Mouse (Mus musculus) forebrain, embryonic 12.5 days (tissue): Measurements from ENCODE around the gene Crcp. TPM values are rescaled to one million over a fixed set of nuclear protein-coding genes. Genes with fewer than 3 reads are reported as not detected.

Experiments used
- ATAC-seq: fragments of 200-750 bp; cut with Nextera tagmentation; 2 replicates; pipeline ENCODE4 v1.8.0; 2017; ENCODE audit warnings: moderate TSS enrichment; ENCODE audit not compliant: low FRiP score
- H3K27ac ChIP-seq: fragments of 300-500 bp; sonication (generic); 2 replicates; pipeline ENCODE4 v1.5.1; 2016; ENCODE audit warnings: mild to moderate bottlenecking
- H3K27me3 ChIP-seq: fragments of 300-500 bp; sonication (generic); 2 replicates; pipeline ENCODE4 v1.6.1; 2016; ENCODE audit warnings: mild to moderate bottlenecking
- H3K36me3 ChIP-seq: fragments of 300-500 bp; sonication (generic); replicated peaks from 2 replicates; pipeline ENCODE4 v1.6.1; 2016; ENCODE audit warnings: mild to moderate bottlenecking
- H3K4me1 ChIP-seq: fragments of 300-500 bp; sonication (generic); 2 replicates; pipeline ENCODE4 v1.6.1; 2016
- H3K4me2 ChIP-seq: fragments of 300-500 bp; sonication (generic); 2 replicates; pipeline ENCODE4 v1.6.1; 2016; ENCODE audit warnings: mild to moderate bottlenecking, moderate library complexity
- H3K4me3 ChIP-seq: fragments of 300-500 bp; sonication (generic); replicated peaks from 2 replicates; pipeline ENCODE4 v1.5.1; 2016; ENCODE audit warnings: mild to moderate bottlenecking
- H3K9ac ChIP-seq: fragments of 300-500 bp; sonication (generic); 2 replicates; pipeline ENCODE4 v1.6.1; 2016; ENCODE audit warnings: mild to moderate bottlenecking
- H3K9me3 ChIP-seq: fragments of 300-500 bp; sonication (generic); 2 replicates; pipeline ENCODE4 v1.6.1; 2016
- WGBS: fragments of 180-500 bp; shearing (Covaris S2); methylation state at CpG from one replicate; pipeline ENCODE4 v1.1.7; 2016; 5-methylcytosine and 5-hydroxymethylcytosine counted together
- polyA plus RNA-seq: library from polyadenylated mRNA; unstranded; fragments of >200 nt; fragmentation: Nextera tagmentation; extraction: Ambion mirVana; gene quantifications from 2 replicates; pipeline ENCODE4 v1.2.1, GENCODE M21; 2016

Gene Crcp
- polyA plus RNA-seq, 1 experiment from 2014 or later: 54.0 TPM

DNA sequence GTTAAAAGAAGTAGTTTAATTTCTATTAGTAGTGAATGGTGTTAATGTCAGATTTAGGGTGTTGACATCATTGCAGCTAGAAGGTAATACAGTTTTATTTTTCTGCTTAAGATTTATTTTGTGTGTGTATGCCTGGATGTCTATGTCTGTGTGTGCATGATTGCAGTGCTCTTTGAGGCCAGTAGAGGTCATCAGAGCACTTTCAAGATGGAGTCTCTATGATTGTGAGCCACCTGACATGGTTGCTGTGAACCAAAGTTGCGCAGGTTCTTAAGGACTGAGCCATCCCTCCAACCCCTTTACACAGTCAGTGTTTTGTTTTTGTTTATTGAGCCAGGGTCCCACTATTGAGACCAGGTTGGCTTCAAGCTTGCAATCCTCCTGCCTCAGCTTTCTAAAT lies 36.5 kb downstream of the Crcp start:
- 90% methylated on average over 1 of the region's 1 CpGs for WGBS
- H3K36me3 ChIP-seq: peaks cover 7% of the 10 kb centered on the region; the same call in 1 of the 2 replicates
- ATAC-seq: no peak
- no peaks in the 10 kb centered on the region for H3K4me1 ChIP-seq
- H3K27me3 ChIP-seq: no peaks in the 10 kb centered on the region
- H3K27ac ChIP-seq: no peak overlapping the region
- no peak overlapping the region for H3K4me3 ChIP-seq
- no peak overlapping the region for H3K4me2 ChIP-seq
- no peaks in the 10 kb centered on the region for H3K9me3 ChIP-seq
- no peak overlapping the region for H3K9ac ChIP-seq

- no peaks in the 10 kb centered on the region for H3K4me1 ChIP-seq
- no peak overlapping the region for H3K4me2 ChIP-seq
- H3K27me3 ChIP-seq: no peaks in the 10 kb centered on the region
- WGBS: 75% methylated on average over 3 of the region's 3 CpGs
- no peak overlapping the region for H3K27ac ChIP-seq
- H3K9me3 ChIP-seq: no peaks in the 10 kb centered on the region
- H3K36me3 ChIP-seq: no peaks in the 10 kb centered on the region
- no peak overlapping the region for H3K9ac ChIP-seq
- H3K4me3 ChIP-seq: no peak overlapping the region
- no peak for ATAC-seq
Measured at GRCm38 (mm10) chr5:130067841-130068264, 38.8 kb downstream of the Crcp start.

GRCm38 (mm10) chr5:130073026-130073425 lies 43.9 kb downstream of the Crcp start, which contains the start of gene Tpst1:
Gene Tpst1 (plus strand): TSS chr5:130073326.
- Histone ChIP-seq H3K9ac (no peak within 1 kb of the TSS), H3K27ac (no peak within 1 kb of the TSS), H3K4me3 (no peak within 1 kb of the TSS), H3K9me3 (no peaks in the 10 kb centered on the region), H3K4me2 (no peak within 1 kb of the TSS), H3K4me1 (no peaks in the 10 kb centered on the region), H3K36me3 (no peaks in the 10 kb centered on the region), H3K27me3 (no peaks in the 10 kb centered on the region)
- no peak for ATAC-seq
- 94% methylated on average over 6 of the region's 6 CpGs for WGBS

- no peaks in the 10 kb centered on the region for H3K27me3 ChIP-seq
- 78% methylated on average over 6 of the region's 6 CpGs for WGBS
- H3K4me3 ChIP-seq: no peak overlapping the region
- no peaks in the 10 kb centered on the region for H3K36me3 ChIP-seq
- no peak overlapping the region for H3K4me2 ChIP-seq
- ATAC-seq: no peak
- peaks cover 5% of the 10 kb centered on the region; the same call in 1 of the 2 replicates for H3K4me1 ChIP-seq
- H3K9me3 ChIP-seq: no peaks in the 10 kb centered on the region
- no peak overlapping the region for H3K27ac ChIP-seq
- no peak overlapping the region for H3K9ac ChIP-seq
Measured at GRCm38 (mm10) chr5:130074491-130074890, 45.4 kb downstream of the Crcp start.

DNA sequence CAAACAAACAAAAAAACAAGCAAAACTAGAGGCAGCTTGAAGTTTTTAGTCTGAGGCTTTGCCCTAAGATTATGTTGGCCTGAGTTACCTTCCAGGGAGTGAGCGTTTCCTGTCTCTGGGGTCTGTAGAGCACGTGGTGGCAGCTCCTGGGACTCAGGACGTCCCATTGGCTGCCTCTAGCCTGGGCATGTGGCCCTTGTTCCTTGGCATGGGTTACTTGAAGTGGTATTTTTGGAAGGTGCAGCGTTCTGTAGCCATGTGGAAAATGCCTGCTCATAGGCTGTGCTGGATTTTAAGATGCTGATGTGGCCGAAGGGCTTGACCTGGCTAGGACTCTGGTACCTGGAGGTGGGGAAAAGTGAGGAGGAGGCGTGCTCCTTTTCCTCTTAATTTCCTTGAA lies 47.3 kb downstream of the Crcp start:
- no peaks in the 10 kb centered on the region for H3K9me3 ChIP-seq
- 69% methylated on average over 6 of the region's 6 CpGs for WGBS
- H3K27me3 ChIP-seq: no peaks in the 10 kb centered on the region
- peaks cover 5% of the 10 kb centered on the region for H3K36me3 ChIP-seq
- H3K9ac ChIP-seq: no peak overlapping the region
- peaks cover 9% of the 10 kb centered on the region; the same call in 1 of the 2 replicates for H3K4me1 ChIP-seq
- no peak for ATAC-seq
- no peak overlapping the region for H3K4me3 ChIP-seq
- H3K27ac ChIP-seq: no peak overlapping the region
- H3K4me2 ChIP-seq: no peak overlapping the region

- no peak overlapping the region for H3K9ac ChIP-seq
- no peak overlapping the region for H3K27ac ChIP-seq
- H3K9me3 ChIP-seq: no peaks in the 10 kb centered on the region
- H3K4me1 ChIP-seq: peaks cover 9% of the 10 kb centered on the region; the same call in 1 of the 2 replicates
- peaks cover 11% of the 10 kb centered on the region for H3K36me3 ChIP-seq
- no peak overlapping the region for H3K4me2 ChIP-seq
- no peak overlapping the region for H3K4me3 ChIP-seq
- ATAC-seq: no peak
- 81% methylated on average over 9 of the region's 9 CpGs for WGBS
- no peaks in the 10 kb centered on the region for H3K27me3 ChIP-seq
Measured at GRCm38 (mm10) chr5:130078096-130078833, 49.2 kb downstream of the Crcp start.

- ATAC-seq: peak; percentile 45
- WGBS: 47% methylated on average over 6 of the region's 6 CpGs
- peak overlapping the region; percentile 78 for H3K4me3 ChIP-seq
- no peaks in the 10 kb centered on the region for H3K27me3 ChIP-seq
- H3K9me3 ChIP-seq: no peaks in the 10 kb centered on the region
- peak overlapping the region; percentile 43; the same call in 1 of the 2 replicates for H3K27ac ChIP-seq
- peaks cover 11% of the 10 kb centered on the region for H3K36me3 ChIP-seq
- H3K4me2 ChIP-seq: peak overlapping the region; percentile 68
- H3K4me1 ChIP-seq: peaks cover 9% of the 10 kb centered on the region; the same call in 1 of the 2 replicates
- H3K9ac ChIP-seq: peak overlapping the region; percentile 36
Measured at GRCm38 (mm10) chr5:130078834-130079156, 49.7 kb downstream of the Crcp start.

DNA sequence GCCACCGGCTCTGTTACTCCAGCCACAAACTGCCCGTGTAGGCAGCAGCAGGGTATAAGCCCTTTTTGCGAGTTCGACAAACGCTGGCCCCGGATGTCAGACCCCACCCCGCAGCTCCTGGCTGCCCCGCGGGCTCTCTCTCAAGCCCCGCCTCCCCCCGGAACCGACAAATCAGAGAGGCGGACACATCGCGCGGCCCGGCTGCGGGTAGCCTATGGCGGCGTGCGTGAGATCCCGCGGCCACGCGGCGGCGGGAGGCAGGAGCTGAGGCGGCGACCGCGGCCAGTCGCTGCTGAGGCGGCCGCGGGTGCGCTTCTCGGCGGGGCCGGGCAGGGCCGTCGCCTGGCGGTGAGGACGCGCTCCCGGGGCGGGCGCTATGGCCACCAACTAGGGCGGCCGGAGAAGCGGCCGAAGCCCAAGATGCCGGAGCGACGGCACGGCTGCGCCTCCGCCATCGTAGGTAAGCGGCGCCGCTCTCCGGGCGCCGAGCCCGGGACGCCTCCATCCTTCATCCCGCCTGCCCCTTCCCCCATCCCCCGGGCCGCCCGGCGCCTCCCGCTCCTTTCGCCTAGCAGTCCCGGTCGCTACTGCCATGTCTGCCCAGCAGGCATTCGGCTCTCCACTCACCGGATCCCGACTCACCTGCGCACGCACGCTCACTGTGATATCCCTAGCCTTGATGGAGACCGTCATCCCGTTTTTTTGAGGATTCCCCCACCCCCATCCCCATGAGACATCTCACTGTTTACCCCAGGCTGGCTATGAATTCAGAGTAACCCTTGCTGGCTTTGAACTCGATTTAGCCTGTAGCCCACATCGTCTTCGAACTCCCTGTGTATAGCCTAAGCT lies 50.3 kb downstream of the Crcp start:
- WGBS: 1% methylated on average over 69 of the region's 86 CpGs
- peak overlapping the region; percentile 78 for H3K4me3 ChIP-seq
- peak overlapping the region; percentile 85 for H3K9ac ChIP-seq
- H3K4me1 ChIP-seq: peaks cover 9% of the 10 kb centered on the region; the same call in 1 of the 2 replicates
- peak overlapping the region; percentile 68 for H3K4me2 ChIP-seq
- peak; percentile 99 for ATAC-seq
- no peaks in the 10 kb centered on the region for H3K27me3 ChIP-seq
- no peaks in the 10 kb centered on the region for H3K9me3 ChIP-seq
- H3K27ac ChIP-seq: peak overlapping the region; percentile 84
- peaks cover 11% of the 10 kb centered on the region for H3K36me3 ChIP-seq

DNA sequence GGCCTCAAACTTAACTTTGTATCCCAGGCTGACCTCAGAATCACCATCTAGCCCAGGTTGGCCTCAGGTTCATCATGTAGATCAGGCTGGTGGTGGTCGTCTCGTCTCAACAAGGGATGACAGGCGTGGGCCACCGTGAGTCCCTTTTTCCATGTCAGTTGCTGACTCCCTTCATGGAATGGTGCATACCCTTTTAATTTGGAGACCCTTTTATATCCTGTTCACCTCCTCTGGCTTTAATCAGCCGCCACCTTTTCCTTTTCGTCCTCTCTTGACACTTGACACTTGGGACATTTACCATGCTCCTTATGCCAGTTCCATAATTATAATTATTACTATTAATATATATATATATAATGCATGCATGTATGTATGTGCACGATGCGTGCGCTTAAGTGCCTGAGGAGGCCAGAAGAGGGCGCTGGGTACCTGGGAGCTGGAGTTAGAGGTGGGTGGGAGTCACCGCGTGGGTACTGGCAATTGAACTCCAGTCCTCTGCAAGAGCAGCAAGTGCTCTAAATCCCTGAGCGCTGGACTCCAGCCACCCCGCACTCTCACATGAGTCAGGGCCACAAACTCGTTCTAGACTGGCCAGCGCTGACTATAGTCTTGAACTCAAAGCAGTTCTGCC lies 51.1 kb downstream of the Crcp start:
- Histone ChIP-seq H3K4me1 (peaks cover 9% of the 10 kb centered on the region; the same call in 1 of the 2 replicates), H3K4me2 (peak overlapping the region; percentile 68), H3K27ac (no peak overlapping the region), H3K9me3 (no peaks in the 10 kb centered on the region), H3K36me3 (peaks cover 11% of the 10 kb centered on the region), H3K4me3 (peak overlapping the region; percentile 78), H3K27me3 (no peaks in the 10 kb centered on the region), H3K9ac (peak overlapping the region; percentile 85)
- 72% methylated on average over 16 of the region's 16 CpGs for WGBS
- 0 out of 2 replicates have a peak, but pooled peaks have one; percentile 5 for ATAC-seq

DNA sequence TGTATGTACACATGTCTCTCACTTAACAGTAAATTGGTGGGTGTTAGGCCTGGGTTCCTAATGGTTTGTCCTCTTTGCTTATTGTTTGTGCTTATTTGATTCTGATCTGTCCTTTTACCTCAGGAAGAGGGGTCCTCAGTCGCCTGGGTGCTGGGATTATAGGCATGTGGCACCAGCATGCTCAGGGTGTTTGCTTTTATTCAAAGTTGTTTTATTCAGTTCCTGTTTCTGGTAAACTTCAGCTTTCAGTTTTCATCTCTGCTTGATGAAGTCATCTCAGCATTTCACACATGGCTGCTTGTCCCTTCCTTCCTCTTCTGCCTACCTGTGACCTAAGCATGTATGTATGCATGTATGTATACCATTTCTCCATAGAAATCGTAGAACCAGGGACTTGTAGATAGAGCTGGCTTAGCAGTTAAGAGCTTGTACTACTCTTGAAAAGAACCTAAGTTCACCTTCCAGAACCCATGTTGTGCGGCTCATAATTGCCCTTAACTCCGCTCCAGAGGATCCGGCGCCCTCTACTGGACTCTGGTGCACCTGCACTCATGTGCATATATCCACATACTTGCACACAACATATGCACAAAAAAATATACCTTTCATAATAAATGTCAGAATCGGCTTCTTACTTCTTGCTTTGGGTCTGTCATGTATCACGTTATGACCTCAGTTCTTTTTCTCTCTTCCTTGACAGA lies 52.2 kb downstream of the Crcp start:
- Histone ChIP-seq H3K4me1 (peaks cover 9% of the 10 kb centered on the region; the same call in 1 of the 2 replicates), H3K4me2 (no peak overlapping the region), H3K36me3 (peaks cover 14% of the 10 kb centered on the region), H3K27me3 (no peaks in the 10 kb centered on the region), H3K27ac (no peak overlapping the region), H3K9me3 (no peaks in the 10 kb centered on the region), H3K4me3 (no peak overlapping the region), H3K9ac (no peak overlapping the region)
- ATAC-seq: no peak
- 97% methylated on average over 8 of the region's 8 CpGs for WGBS

DNA sequence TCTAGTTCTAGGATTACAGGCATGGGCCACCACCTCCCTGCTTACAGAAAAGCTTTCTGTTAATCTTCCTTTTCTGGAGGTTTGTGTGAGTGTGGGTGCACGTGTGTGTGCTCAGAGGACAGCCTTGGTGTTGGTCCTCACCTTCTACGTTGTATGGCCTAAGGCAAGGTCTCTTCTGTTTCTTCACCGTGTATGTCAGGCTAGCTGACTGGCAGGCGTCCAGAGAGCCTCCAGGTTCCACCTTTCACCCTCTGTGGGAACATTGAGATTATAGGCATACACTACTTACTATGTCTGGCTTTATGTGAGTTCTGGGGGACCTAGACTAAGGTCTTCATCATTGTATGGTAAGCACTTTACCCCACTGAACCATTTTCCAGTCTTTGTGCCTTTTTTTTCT lies 53.3 kb downstream of the Crcp start:
- ATAC-seq: no peak
- Histone ChIP-seq H3K4me2 (no peak overlapping the region), H3K36me3 (peaks cover 14% of the 10 kb centered on the region), H3K4me1 (peaks cover 9% of the 10 kb centered on the region; the same call in 1 of the 2 replicates), H3K27ac (no peak overlapping the region), H3K9me3 (no peaks in the 10 kb centered on the region), H3K27me3 (no peaks in the 10 kb centered on the region), H3K9ac (no peak overlapping the region), H3K4me3 (no peak overlapping the region)
- 87% methylated on average over 4 of the region's 4 CpGs for WGBS
